Mouse (Mus musculus) hindbrain, postnatal 0 days (tissue): ENCODE results near the gene Arl6ip4. TPM values are rescaled to one million over a fixed set of nuclear protein-coding genes. Genes with fewer than 3 reads are reported as not detected.

Experiments used
- ATAC-seq: fragments of 200-750 bp; cut with Nextera tagmentation; 2 replicates; pipeline ENCODE4 v1.8.0; 2017; ENCODE audit warnings: mild to moderate bottlenecking, moderate TSS enrichment, moderate library complexity
- DNase-seq: peaks from one replicate; pipeline ENCODE4 v3.0.0-alpha.2; 2015; ENCODE audit warnings: low spot score
- H3K27ac ChIP-seq: fragments of 300-500 bp; sonication (generic); 2 replicates; pipeline ENCODE4 v1.5.1; 2014; ENCODE audit warnings: mild to moderate bottlenecking
- H3K27me3 ChIP-seq: fragments of 300-500 bp; sonication (generic); 2 replicates; pipeline ENCODE4 v1.6.1; 2014; ENCODE audit warnings: low read length, mixed read lengths; ENCODE audit not compliant: insufficient read depth
- H3K36me3 ChIP-seq: fragments of 300-500 bp; sonication (generic); 2 replicates; pipeline ENCODE4 v1.6.1; 2014; ENCODE audit warnings: low read length, mixed read lengths; ENCODE audit not compliant: insufficient read depth
- H3K4me1 ChIP-seq: fragments of 300-500 bp; sonication (generic); 2 replicates; pipeline ENCODE4 v1.6.1; 2014; ENCODE audit warnings: antibody characterized with exemption, low read length, mixed read lengths; ENCODE audit not compliant: insufficient read depth
- H3K4me2 ChIP-seq: fragments of 300-500 bp; sonication (generic); 2 replicates; pipeline ENCODE4 v1.6.1; 2014; ENCODE audit warnings: low read depth, mild to moderate bottlenecking, low read length, moderate library complexity, mixed read lengths
- H3K4me3 ChIP-seq: fragments of 300-500 bp; sonication (generic); 2 replicates; pipeline ENCODE4 v1.5.1; 2014; ENCODE audit warnings: low read length
- H3K9ac ChIP-seq: fragments of 300-500 bp; sonication (generic); replicated peaks from 2 replicates; pipeline ENCODE4 v1.6.1; 2014; ENCODE audit warnings: mild to moderate bottlenecking, low read length, moderate library complexity, mixed read lengths
- H3K9me3 ChIP-seq: fragments of 300-500 bp; sonication (generic); 2 replicates; pipeline ENCODE4 v1.6.1; 2016; ENCODE audit warnings: low read length, mixed read lengths
- CTCF ChIP-seq: IDR thresholded peaks from 2 replicates; pipeline ENCODE4 v1.5.1; 2016; ENCODE audit warnings: antibody characterized with exemption, control low read depth, low read depth
- WGBS: fragments of 180-500 bp; shearing (Covaris S2); extraction: QIAGEN DNeasy Blood & Tissue Kit; methylation state at CpG from one replicate; pipeline ENCODE4 v1.1.7; 2014; 5-methylcytosine and 5-hydroxymethylcytosine counted together
- polyA plus RNA-seq: library from polyadenylated mRNA; unstranded; fragments of >200 nt; fragmentation: Nextera tagmentation; extraction: Ambion mirVana; gene quantifications from 2 replicates; pipeline ENCODE4 v1.2.1, GENCODE M21; 2015
- total RNA-seq: library from RNA; depleted of rRNA; stranded (reverse); fragments of >200 nt; gene quantifications from 2 replicates; pipeline ENCODE4 v1.2.3, GENCODE M21; 2014; rRNA removed

Gene Arl6ip4
- total and polyA plus RNA-seq, 2 experiments from 2014 or later: 32.5 to 121 TPM

GRCm38 (mm10) chr5:124162577-124162976, 46.7 kb downstream of the Arl6ip4 start:
- Histone ChIP-seq H3K27ac (0 out of 2 replicates have a peak overlapping the region, but pooled peaks have one; percentile 1), H3K36me3 (no peaks in the 10 kb centered on the region), H3K9me3 (no peaks in the 10 kb centered on the region), H3K4me2 (no peak overlapping the region), H3K9ac (no peak overlapping the region), H3K27me3 (no peaks in the 10 kb centered on the region), H3K4me1 (peaks cover 34% of the 10 kb centered on the region), H3K4me3 (no peak overlapping the region)
- peak; percentile 80 for TF ChIP-seq CTCF
- WGBS: 30% methylated on average over 5 of the region's 5 CpGs
- ATAC-seq: peak; percentile 67
- DNase-seq: peak; percentile 90

GRCm38 (mm10) chr5:124163445-124163844, 47.6 kb downstream of the Arl6ip4 start:
- Histone ChIP-seq H3K27me3 (no peaks in the 10 kb centered on the region), H3K36me3 (no peaks in the 10 kb centered on the region), H3K4me2 (no peak overlapping the region), H3K27ac (no peak overlapping the region), H3K4me3 (no peak overlapping the region), H3K4me1 (peaks cover 39% of the 10 kb centered on the region), H3K9me3 (no peaks in the 10 kb centered on the region), H3K9ac (no peak overlapping the region)
- TF ChIP-seq CTCF: no peak
- DNase-seq (no peak), ATAC-seq (no peak)
- WGBS: 73% methylated on average over 11 of the region's 11 CpGs

DNA sequence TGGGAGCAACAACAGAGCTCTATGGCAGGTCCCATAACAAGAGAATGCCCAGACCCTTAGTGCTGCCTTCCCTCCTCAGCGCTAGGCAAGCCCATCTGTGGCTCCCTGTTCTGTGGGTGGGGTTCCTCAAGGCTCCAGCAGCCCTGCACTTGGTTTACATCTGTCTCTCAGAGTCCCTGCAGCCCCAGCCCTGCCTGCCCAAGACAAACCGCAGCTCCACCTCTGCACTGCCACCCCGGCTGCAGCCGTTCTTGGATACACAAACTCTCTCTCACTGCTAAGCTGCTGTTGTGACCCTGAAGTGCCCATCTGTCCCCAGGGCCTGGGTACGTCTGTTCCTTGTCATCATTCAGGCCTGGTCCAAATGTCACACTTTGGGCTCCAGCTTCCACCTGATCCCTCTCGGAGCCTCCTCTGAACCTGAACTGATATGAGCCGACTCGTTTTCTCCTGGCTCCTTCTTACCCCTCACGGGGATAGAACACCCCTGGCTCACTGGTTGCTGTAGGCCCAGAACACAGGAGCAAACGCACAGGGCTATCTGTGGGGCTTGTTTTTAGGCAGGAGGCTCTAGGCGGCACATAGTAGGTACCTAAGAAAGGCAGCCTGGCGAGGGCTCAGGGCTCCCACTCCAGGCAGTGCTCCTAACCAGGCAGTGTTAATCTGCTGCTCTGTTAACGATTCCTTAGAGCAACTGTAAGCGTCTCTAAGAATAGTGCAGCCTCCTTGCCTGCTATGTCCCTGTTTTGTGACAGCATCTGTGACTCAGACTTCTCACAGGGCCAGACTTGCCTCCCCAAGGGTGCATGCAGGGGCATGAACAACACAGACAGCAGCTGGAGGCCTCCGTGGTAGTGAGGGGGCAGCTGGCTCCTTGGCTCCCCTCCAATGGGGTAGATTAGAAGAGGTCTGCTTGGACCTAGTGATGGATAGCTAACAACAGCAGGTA, 50.0 kb downstream of the Arl6ip4 start:
- H3K4me1 ChIP-seq: peaks cover 43% of the 10 kb centered on the region
- 31% methylated on average over 15 of the region's 15 CpGs for WGBS
- no peaks in the 10 kb centered on the region for H3K36me3 ChIP-seq
- H3K4me2 ChIP-seq: no peak overlapping the region
- peak; percentile 21; the same call in 1 of the 2 replicates for ATAC-seq
- H3K27me3 ChIP-seq: no peaks in the 10 kb centered on the region
- H3K4me3 ChIP-seq: no peak overlapping the region
- TF ChIP-seq CTCF: no peak
- no peaks in the 10 kb centered on the region for H3K9me3 ChIP-seq
- peak overlapping the region; percentile 73 for H3K27ac ChIP-seq
- H3K9ac ChIP-seq: no peak overlapping the region
- DNase-seq: peak; percentile 79

- Histone ChIP-seq H3K4me3 (no peak overlapping the region), H3K9ac (no peak overlapping the region), H3K4me1 (peaks cover 43% of the 10 kb centered on the region), H3K27ac (peak overlapping the region; percentile 73; the same call in 1 of the 2 replicates), H3K36me3 (no peaks in the 10 kb centered on the region), H3K27me3 (no peaks in the 10 kb centered on the region), H3K9me3 (no peaks in the 10 kb centered on the region), H3K4me2 (no peak overlapping the region)
- DNase-seq (peak; percentile 21), ATAC-seq (no peak)
- TF ChIP-seq CTCF: no peak
Observed at GRCm38 (mm10) chr5:124166741-124167140, 50.9 kb downstream of the Arl6ip4 start.

DNA sequence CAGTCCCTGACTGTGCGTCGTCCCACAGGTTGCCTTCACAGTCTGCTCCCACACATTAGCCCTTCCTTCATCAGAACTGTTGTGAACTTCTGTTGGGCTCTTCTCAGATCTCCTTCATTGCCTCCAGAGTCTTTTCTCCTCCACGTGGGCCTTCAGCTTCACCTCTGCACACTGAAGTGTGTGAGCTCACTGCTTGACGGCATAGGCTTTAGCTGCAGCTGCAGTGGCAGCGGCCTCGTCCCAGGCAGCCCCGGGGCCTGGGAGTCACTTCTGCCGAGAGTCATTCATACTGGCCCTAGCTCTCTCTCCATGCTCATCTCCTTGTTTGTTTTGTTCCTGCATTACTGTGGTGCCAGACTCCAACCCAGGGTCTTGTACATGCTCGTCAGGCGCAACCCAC, 51.7 kb downstream of the Arl6ip4 start:
- no peaks in the 10 kb centered on the region for H3K9me3 ChIP-seq
- DNase-seq (no peak), ATAC-seq (no peak)
- TF ChIP-seq CTCF: no peak
- H3K9ac ChIP-seq: no peak overlapping the region
- no peaks in the 10 kb centered on the region for H3K27me3 ChIP-seq
- H3K27ac ChIP-seq: no peak overlapping the region
- no peak overlapping the region for H3K4me2 ChIP-seq
- WGBS: 59% methylated on average over 10 of the region's 10 CpGs
- no peaks in the 10 kb centered on the region for H3K36me3 ChIP-seq
- peaks cover 42% of the 10 kb centered on the region for H3K4me1 ChIP-seq
- no peak overlapping the region for H3K4me3 ChIP-seq

Other genes with a start within 250 kb of the Arl6ip4 start
- 0.83 and 1.4 TPM in 2 replicates for gene Hcar1, start 236.1 kb upstream of the Arl6ip4 start, total RNA-seq
- gene Hcar1, start 236.1 kb upstream of the Arl6ip4 start, polyA plus RNA-seq: 0.63 and 0.88 TPM in 2 replicates
- gene Denr, start 208.9 kb upstream of the Arl6ip4 start, total RNA-seq: 12.7 and 16.7 TPM in 2 replicates
- 123 and 136 TPM in 2 replicates for gene Denr, start 208.9 kb upstream of the Arl6ip4 start, polyA plus RNA-seq
- gene Gm43518, start 188.7 kb upstream of the Arl6ip4 start, total RNA-seq: 0.37 TPM in 1 of 2 replicates, not detected in the other
- 2.2 and 3.2 TPM in 2 replicates for gene Gm43518, start 188.7 kb upstream of the Arl6ip4 start, polyA plus RNA-seq
- gene Ccdc62, start 185.4 kb upstream of the Arl6ip4 start, total RNA-seq: 1.1 and 2.0 TPM in 2 replicates
- gene Ccdc62, start 185.4 kb upstream of the Arl6ip4 start, polyA plus RNA-seq: 4.8 and 5.5 TPM in 2 replicates
- 46.9 and 65.5 TPM in 2 replicates for gene Hip1r, start 142.5 kb upstream of the Arl6ip4 start, total RNA-seq
- 32.6 and 33.9 TPM in 2 replicates for gene Hip1r, start 142.5 kb upstream of the Arl6ip4 start, polyA plus RNA-seq
- gene Vps37b, start 83.8 kb upstream of the Arl6ip4 start, total RNA-seq: 104 and 110 TPM in 2 replicates
- 94.0 and 95.1 TPM in 2 replicates for gene Vps37b, start 83.8 kb upstream of the Arl6ip4 start, polyA plus RNA-seq
- gene Abcb9, start 20.3 kb upstream of the Arl6ip4 start, total RNA-seq: 69.3 and 71.2 TPM in 2 replicates
- 30.8 and 34.5 TPM in 2 replicates for gene Abcb9, start 20.3 kb upstream of the Arl6ip4 start, polyA plus RNA-seq
- 52.0 and 110 TPM in 2 replicates for gene Ogfod2, start 3.8 kb upstream of the Arl6ip4 start, total RNA-seq
- gene Ogfod2, start 3.8 kb upstream of the Arl6ip4 start, polyA plus RNA-seq: 36.0 and 38.2 TPM in 2 replicates
- 43.9 and 44.1 TPM in 2 replicates for gene Pitpnm2, start 133.7 kb downstream of the Arl6ip4 start, total RNA-seq
- 7.6 TPM in 2 replicates for gene Pitpnm2, start 133.7 kb downstream of the Arl6ip4 start, polyA plus RNA-seq
- 13.4 and 20.7 TPM in 2 replicates for gene Mphosph9, start 211.9 kb downstream of the Arl6ip4 start, total RNA-seq
- 9.2 and 11.1 TPM in 2 replicates for gene Mphosph9, start 211.9 kb downstream of the Arl6ip4 start, polyA plus RNA-seq
- gene 2810006K23Rik, start 212.0 kb downstream of the Arl6ip4 start, total RNA-seq: 8.1 and 12.0 TPM in 2 replicates
- 9.7 and 11.3 TPM in 2 replicates for gene 2810006K23Rik, start 212.0 kb downstream of the Arl6ip4 start, polyA plus RNA-seq
- gene Cdk2ap1, start 247.0 kb downstream of the Arl6ip4 start, total RNA-seq: 209 and 223 TPM in 2 replicates
- 102 and 109 TPM in 2 replicates for gene Cdk2ap1, start 247.0 kb downstream of the Arl6ip4 start, polyA plus RNA-seq